Mouse (Mus musculus) heart, adult 2 months (tissue): ENCODE measurements around the gene Gphn.

ENCODE experiments used
- CTCF ChIP-seq: fragments of 200-600 bp; IDR thresholded peaks from 2 replicates; pipeline ENCODE4 v1.8.1; 2022; ENCODE audit warnings: antibody characterized with exemption, mild to moderate bottlenecking, moderate library complexity
- EP300 ChIP-seq: fragments of 200-500 bp; IDR thresholded peaks from 2 replicates; pipeline ENCODE4 v1.6.1; 2011; ENCODE audit warnings: low read depth, low read length, control low read depth; ENCODE audit not compliant: insufficient read depth
- POLR2A ChIP-seq: fragments of 200-500 bp; IDR thresholded peaks from 2 replicates; pipeline ENCODE4 v1.6.1; 2011; ENCODE audit warnings: mild to moderate bottlenecking, low read depth, low read length, control low read depth; ENCODE audit not compliant: insufficient read depth

DNA sequence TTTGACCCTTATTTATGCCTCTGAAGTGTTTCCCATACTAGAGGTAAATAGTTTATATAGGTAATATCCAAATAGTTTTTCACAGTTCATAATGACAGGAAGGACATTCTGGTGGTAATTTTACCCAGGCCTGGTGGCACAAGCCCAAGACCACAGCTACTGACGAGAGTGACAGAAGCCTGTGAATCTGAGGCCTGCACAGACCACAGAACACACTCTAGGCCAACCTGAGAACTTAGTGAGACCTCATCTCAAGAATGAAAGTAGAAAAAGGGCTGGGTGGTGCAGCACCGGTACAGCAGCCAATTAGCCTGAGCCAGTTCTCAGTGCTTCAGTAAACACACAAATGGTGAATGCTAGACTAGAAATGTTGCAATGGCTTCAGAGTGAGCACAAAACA is 491.6 kb downstream of the Gphn start:
- no peak for TF ChIP-seq POLR2A
- TF ChIP-seq CTCF, result no peak
- no peak for TF ChIP-seq EP300
